Mouse (Mus musculus) neural tube, embryonic 11.5 days (tissue): ENCODE data around the gene Myo1d. TPM values are rescaled to one million over a fixed set of nuclear protein-coding genes. Genes with fewer than 3 reads are reported as not detected.

Experiments used
- ATAC-seq: fragments of 200-750 bp; cut with Nextera tagmentation; 2 replicates; pipeline ENCODE4 v1.8.0; 2017; ENCODE audit warnings: moderate number of reproducible peaks, mild to moderate bottlenecking, moderate TSS enrichment, moderate library complexity; ENCODE audit not compliant: insufficient read depth, low FRiP score, low TSS enrichment
- DNase-seq: peaks from one replicate; pipeline ENCODE4 v3.0.0-alpha.2; 2015; ENCODE audit warnings: low spot score
- H3K27ac ChIP-seq: fragments of 300-500 bp; sonication (generic); 2 replicates; pipeline ENCODE4 v1.5.1; 2014; ENCODE audit warnings: low read depth, mild to moderate bottlenecking, low read length
- H3K27me3 ChIP-seq: fragments of 300-500 bp; sonication (generic); 2 replicates; pipeline ENCODE4 v1.6.1; 2014; ENCODE audit warnings: mild to moderate bottlenecking, low read length, mixed read lengths; ENCODE audit not compliant: control insufficient read depth, insufficient read depth
- H3K36me3 ChIP-seq: fragments of 300-500 bp; sonication (generic); 2 replicates; pipeline ENCODE4 v1.6.1; 2014; ENCODE audit warnings: mild to moderate bottlenecking, low read length, moderate library complexity, mixed read lengths; ENCODE audit not compliant: control insufficient read depth, insufficient read depth
- H3K4me1 ChIP-seq: fragments of 300-500 bp; sonication (generic); 2 replicates; pipeline ENCODE4 v1.6.1; 2014; ENCODE audit warnings: low read length, mixed read lengths; ENCODE audit not compliant: control insufficient read depth, insufficient read depth
- H3K4me2 ChIP-seq: fragments of 300-500 bp; sonication (generic); 2 replicates; pipeline ENCODE4 v1.6.1; 2014; ENCODE audit warnings: low read depth, mild to moderate bottlenecking, moderate library complexity
- H3K4me3 ChIP-seq: fragments of 300-500 bp; sonication (generic); 2 replicates; pipeline ENCODE4 v1.5.1; 2014; ENCODE audit warnings: low read depth, low read length
- H3K9ac ChIP-seq: fragments of 300-500 bp; sonication (generic); 2 replicates; pipeline ENCODE4 v1.6.1; 2014; ENCODE audit warnings: mild to moderate bottlenecking, low read length
- H3K9me3 ChIP-seq: fragments of 300-500 bp; sonication (generic); 2 replicates; pipeline ENCODE4 v1.6.1; 2016; ENCODE audit warnings: low read length; ENCODE audit not compliant: control insufficient read depth
- WGBS: fragments of 180-500 bp; shearing (Covaris S2); extraction: QIAGEN DNeasy Blood & Tissue Kit; methylation state at CpG from one replicate; pipeline ENCODE4 v1.1.7; 2014; 5-methylcytosine and 5-hydroxymethylcytosine counted together
- polyA plus RNA-seq: library from polyadenylated mRNA; unstranded; fragments of >200 nt; fragmentation: Nextera tagmentation; extraction: Ambion mirVana; gene quantifications from 2 replicates; pipeline ENCODE4 v1.2.1, GENCODE M21; 2014

Myo1d gene
- polyA plus RNA-seq, 1 experiment from 2014 or later = 2.8 TPM

- peaks cover 13% of the 10 kb centered on the region for H3K4me1 ChIP-seq
These were observed 297.5 kb downstream of the Myo1d start for GRCm38 (mm10) chr11:80482347-80482746.

GRCm38 (mm10) chr11:80481409-80482050, 298.3 kb downstream of the Myo1d start:
- DNase-seq = no peak
- H3K9me3 ChIP-seq = no peaks in the 10 kb centered on the region
- no peak overlapping the region for H3K9ac ChIP-seq
- 85% methylated on average over 13 of the region's 13 CpGs for WGBS
- H3K36me3 ChIP-seq = no peaks in the 10 kb centered on the region
- H3K27me3 ChIP-seq = peaks cover 7% of the 10 kb centered on the region; the same call in 1 of the 2 replicates
- no peak for ATAC-seq
- H3K4me2 ChIP-seq = peak overlapping the region; percentile 13
- H3K4me1 ChIP-seq = peaks cover 13% of the 10 kb centered on the region
- H3K27ac ChIP-seq = no peak overlapping the region
- no peak overlapping the region for H3K4me3 ChIP-seq

More at GRCm38 (mm10) chr11:80482347-80482746, 297.5 kb downstream of the Myo1d start:
- WGBS = 83% methylated on average over 10 of the region's 10 CpGs
- no peak overlapping the region for H3K4me2 ChIP-seq
- no peak overlapping the region for H3K4me3 ChIP-seq
- H3K9me3 ChIP-seq = no peaks in the 10 kb centered on the region
- ATAC-seq (no peak), DNase-seq (no peak)
- no peak overlapping the region for H3K9ac ChIP-seq
- no peaks in the 10 kb centered on the region for H3K36me3 ChIP-seq
- peaks cover 7% of the 10 kb centered on the region; the same call in 1 of the 2 replicates for H3K27me3 ChIP-seq
- H3K27ac ChIP-seq = no peak overlapping the region

DNA sequence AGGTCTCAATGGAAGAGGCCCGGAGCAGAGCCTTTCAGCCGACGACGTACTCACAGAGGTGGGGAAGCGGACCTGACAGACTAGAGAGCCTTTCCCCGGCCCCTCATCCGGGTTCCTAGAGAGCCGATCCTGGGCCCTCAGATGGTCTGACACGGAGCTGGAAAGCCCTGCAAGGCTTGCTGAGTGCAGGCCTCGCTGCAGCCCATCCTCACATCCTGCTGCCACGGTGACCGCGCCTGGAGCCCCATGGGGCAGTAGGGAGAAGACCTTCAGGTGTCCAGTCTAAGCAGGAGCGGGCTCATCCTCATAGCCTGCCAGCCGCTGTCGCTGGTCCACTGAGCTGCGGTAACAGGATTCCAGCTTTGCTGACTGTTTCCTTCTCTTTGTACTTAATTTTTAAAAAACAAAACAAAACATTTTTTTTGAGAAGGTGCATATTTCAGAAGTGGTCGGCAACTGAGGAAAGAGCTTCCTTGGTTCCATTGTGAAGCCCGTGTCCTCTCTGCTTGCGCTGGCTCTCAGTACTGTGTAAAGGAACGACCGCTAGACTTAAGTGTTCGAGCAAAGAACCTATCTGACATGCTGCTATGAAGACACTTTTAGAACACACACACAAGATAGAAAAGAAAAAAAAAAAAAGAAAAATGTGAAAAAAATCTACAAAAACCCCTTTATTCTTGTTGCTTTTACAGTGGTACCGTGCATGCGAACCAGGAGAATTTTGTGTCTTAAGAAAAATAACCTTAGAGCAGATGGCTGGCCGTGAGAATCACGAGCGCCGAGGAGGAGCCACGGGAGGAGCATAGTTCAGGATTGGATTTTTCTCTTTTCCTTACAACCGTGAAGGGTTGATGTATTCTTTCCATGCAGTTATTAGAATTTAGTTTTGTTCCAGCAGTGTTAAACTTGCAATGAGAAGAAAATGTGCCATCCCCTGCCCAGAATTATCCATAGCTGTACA, 299.6 kb downstream of the Myo1d start:
- peak overlapping the region; percentile 84 for H3K9ac ChIP-seq
- no peaks in the 10 kb centered on the region for H3K36me3 ChIP-seq
- H3K27ac ChIP-seq = no peak overlapping the region
- H3K9me3 ChIP-seq = no peaks in the 10 kb centered on the region
- no peak for ATAC-seq
- peaks cover 7% of the 10 kb centered on the region; the same call in 1 of the 2 replicates for H3K27me3 ChIP-seq
- H3K4me1 ChIP-seq = peaks cover 15% of the 10 kb centered on the region
- H3K4me3 ChIP-seq = peak overlapping the region; percentile 67
- peak overlapping the region; percentile 96 for H3K4me2 ChIP-seq
- DNase-seq = no peak
- WGBS = 81% methylated on average over 31 of the region's 31 CpGs

DNA sequence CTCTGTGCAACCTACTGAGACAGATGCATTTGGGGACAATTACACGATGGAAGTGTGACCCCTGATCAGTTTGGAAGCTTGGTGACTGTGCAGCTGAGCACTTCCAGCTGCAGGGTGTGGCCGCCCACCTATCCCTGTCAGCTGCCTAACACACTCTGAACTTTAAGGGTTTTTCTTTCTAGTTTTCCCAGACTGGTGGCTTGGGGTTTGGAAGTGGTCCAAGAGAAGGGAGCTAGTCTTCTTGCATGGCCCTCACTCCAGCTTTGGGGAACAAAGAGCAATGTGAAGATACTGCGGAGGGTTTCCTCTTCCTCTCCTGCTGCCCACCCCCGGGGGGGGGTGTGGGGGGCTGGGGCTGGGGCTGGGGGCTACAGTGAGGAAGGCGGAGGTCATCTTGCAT, 300.4 kb downstream of the Myo1d start:
- no peak for DNase-seq
- H3K27me3 ChIP-seq = peaks cover 7% of the 10 kb centered on the region; the same call in 1 of the 2 replicates
- ATAC-seq = no peak
- H3K9ac ChIP-seq = peak overlapping the region; percentile 84
- H3K27ac ChIP-seq = no peak overlapping the region
- peaks cover 15% of the 10 kb centered on the region for H3K4me1 ChIP-seq
- H3K4me2 ChIP-seq = peak overlapping the region; percentile 96
- H3K36me3 ChIP-seq = no peaks in the 10 kb centered on the region
- WGBS = 74% methylated on average over 5 of the region's 5 CpGs
- peak overlapping the region; percentile 67 for H3K4me3 ChIP-seq
- H3K9me3 ChIP-seq = no peaks in the 10 kb centered on the region

DNA sequence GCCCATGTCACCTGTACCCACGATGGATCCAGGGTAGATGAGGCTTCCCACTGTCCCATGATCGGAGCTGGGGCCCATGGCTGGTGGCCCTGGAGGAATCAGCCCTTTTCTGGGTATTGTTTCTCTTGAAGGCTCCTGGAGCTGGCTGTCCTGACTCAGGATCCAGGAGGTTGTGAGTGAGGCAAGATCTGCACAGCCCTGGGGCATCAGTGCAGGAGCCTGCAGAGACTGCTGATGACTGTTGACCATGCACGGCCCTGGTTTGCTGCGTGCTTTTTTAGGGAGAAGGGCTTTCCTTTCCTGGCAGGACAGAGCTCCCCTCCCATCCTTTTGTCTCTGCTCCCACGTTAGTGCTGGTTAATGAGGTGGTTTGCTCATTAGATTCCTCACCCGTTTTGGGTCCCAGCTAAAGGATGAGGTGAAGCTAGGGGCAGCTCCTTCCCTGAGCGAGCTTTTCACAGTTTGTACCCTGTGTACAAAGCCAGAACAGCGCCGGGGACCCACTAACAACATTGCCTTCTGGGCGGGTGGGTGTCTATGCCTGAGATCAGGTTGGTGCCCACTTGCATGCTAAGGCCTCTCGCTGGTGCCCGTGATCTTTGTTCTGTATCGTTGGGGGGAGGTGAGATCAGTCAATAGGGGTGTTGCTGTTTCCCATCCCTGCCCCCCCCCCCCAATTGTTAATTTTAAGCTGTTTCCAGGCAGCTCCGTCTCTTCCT, 301.0 kb downstream of the Myo1d start:
- Histone ChIP-seq H3K4me3 (peak overlapping the region; percentile 67), H3K4me1 (peaks cover 11% of the 10 kb centered on the region), H3K27ac (no peak overlapping the region), H3K27me3 (peaks cover 7% of the 10 kb centered on the region; the same call in 1 of the 2 replicates), H3K9ac (peak overlapping the region; percentile 84), H3K9me3 (no peaks in the 10 kb centered on the region), H3K4me2 (peak overlapping the region; percentile 96), H3K36me3 (no peaks in the 10 kb centered on the region)
- WGBS = 57% methylated on average over 14 of the region's 14 CpGs
- DNase-seq = no peak
- no peak for ATAC-seq

- Histone ChIP-seq H3K4me1 (peaks cover 11% of the 10 kb centered on the region), H3K27me3 (peaks cover 7% of the 10 kb centered on the region; the same call in 1 of the 2 replicates), H3K9me3 (no peaks in the 10 kb centered on the region), H3K9ac (peak overlapping the region; percentile 84), H3K4me3 (peak overlapping the region; percentile 67), H3K27ac (peak overlapping the region; percentile 69), H3K4me2 (peak overlapping the region; percentile 96), H3K36me3 (no peaks in the 10 kb centered on the region)
- WGBS = 16% methylated on average over 53 of the region's 55 CpGs
- ATAC-seq (0 out of 2 replicates have a peak, but pooled peaks have one; percentile 16), DNase-seq (peak; percentile 31)
These were observed 302.3 kb downstream of the Myo1d start for GRCm38 (mm10) chr11:80477341-80478199.

GRCm38 (mm10) chr11:80476222-80477189, 303.3 kb downstream of the Myo1d start, which contains the start of gene Cdk5r1:
Gene Cdk5r1 (plus strand): TSS chr11:80477023.
- peak within 1 kb of the TSS; percentile 84 for H3K9ac ChIP-seq
- H3K9me3 ChIP-seq = no peaks in the 10 kb centered on the region
- WGBS = under 1% methylated on average over 48 of the region's 116 CpGs
- H3K4me2 ChIP-seq = peak within 1 kb of the TSS; percentile 96
- no peaks in the 10 kb centered on the region; the same call in 1 of the 2 replicates for H3K36me3 ChIP-seq
- DNase-seq (peak; percentile 96), ATAC-seq (peak; percentile 88)
- peaks cover 11% of the 10 kb centered on the region for H3K4me1 ChIP-seq
- peak within 1 kb of the TSS; percentile 67 for H3K4me3 ChIP-seq
- peaks cover 7% of the 10 kb centered on the region; the same call in 1 of the 2 replicates for H3K27me3 ChIP-seq
- H3K27ac ChIP-seq = peak within 1 kb of the TSS; percentile 69
